Mouse (Mus musculus): Measurements from ENCODE around the gene Atxn1. TPM values are rescaled to one million over a fixed set of nuclear protein-coding genes. Genes with fewer than 3 reads are reported as not detected.

The Atxn1 gene
- total and polyA plus RNA-seq, 3 experiments: 7.5 to 30.1 (median 27.3) TPM

DNA sequence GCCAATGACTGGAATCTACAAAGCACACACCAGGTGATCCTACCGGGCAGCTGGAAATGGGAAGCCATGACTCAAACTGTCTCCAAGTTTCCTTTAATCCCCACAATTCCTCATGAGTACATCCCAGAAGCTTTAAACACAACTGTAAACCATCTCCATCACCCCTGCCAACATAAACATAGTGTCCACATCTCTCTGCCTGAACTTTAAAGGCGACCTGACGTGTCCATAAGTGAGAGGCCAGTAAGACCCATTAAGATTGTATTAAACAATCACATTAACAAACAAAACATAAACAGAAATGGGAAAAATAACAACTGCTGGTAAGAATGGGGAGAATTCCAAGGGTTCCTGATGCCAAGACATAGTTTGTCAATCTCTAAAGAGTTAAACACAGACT is 385.1 kb downstream of the Atxn1 start:
- H3K9ac ChIP-seq (ENCODE audit: low read depth, low read length): no peak overlapping the region
- H3K36me3 ChIP-seq (ENCODE audit: control insufficient read depth, insufficient read depth, low read length): no peaks in the 10 kb centered on the region
- no peaks in the 10 kb centered on the region for H3K27me3 ChIP-seq (ENCODE audit: control insufficient read depth, insufficient read depth, low read length)
- DNase-seq: no peak
- intact Hi-C loops (cut with DNase I): no loop called here
- no peak for TF ChIP-seq POLR2A (IDR thresholded peaks at IDR 0.05; ENCODE audit: insufficient read depth, low read depth, low read length)
- TF ChIP-seq EP300 (IDR thresholded peaks at IDR 0.05; ENCODE audit: insufficient read depth, low read depth, low read length): no peak
- WGBS: 74% methylated on average over 3 of the region's 3 CpGs
- H3K79me2 ChIP-seq (replicated peaks; ENCODE audit: control insufficient read depth, insufficient read depth, low read length): no peaks in the 10 kb centered on the region
- H3K4me1 ChIP-seq (ENCODE audit: control insufficient read depth, insufficient read depth, low read length): peaks cover 16% of the 10 kb centered on the region
- H3K27ac ChIP-seq: no peak overlapping the region
- H3K4me3 ChIP-seq: no peak overlapping the region

DNA sequence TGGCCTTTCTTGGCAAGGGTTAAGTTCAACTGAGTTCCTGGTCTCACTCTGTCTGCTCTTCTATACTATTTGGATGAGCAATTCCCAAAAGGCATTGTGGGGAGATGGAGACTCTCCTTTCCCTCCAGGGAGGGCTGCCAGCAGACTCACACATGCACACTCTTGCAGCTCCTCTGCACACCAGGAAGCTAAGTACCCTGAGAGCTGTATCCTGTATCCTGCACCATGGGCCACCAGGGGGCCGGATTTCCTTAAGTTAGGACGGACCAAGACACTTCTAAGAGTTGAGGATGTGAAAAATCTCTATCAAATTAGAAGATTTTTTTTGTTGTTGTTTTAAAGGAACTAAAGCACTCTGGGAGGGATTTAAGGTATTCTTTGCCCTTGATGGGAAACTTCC is 387.0 kb downstream of the Atxn1 start:
- intact Hi-C loops (cut with DNase I): loop anchor here (2.0 kb wide), 1 partner anchor 103 kb away; no protein-coding TSS in a partner anchor
- peaks cover 16% of the 10 kb centered on the region for H3K4me1 ChIP-seq (ENCODE audit: control insufficient read depth, insufficient read depth, low read length)
- H3K4me3 ChIP-seq: no peak overlapping the region
- no peaks in the 10 kb centered on the region for H3K27me3 ChIP-seq (ENCODE audit: control insufficient read depth, insufficient read depth, low read length)
- DNase-seq: peak in 1 of 2 experiments; percentile 41
- TF ChIP-seq POLR2A (IDR thresholded peaks at IDR 0.05; ENCODE audit: insufficient read depth, low read depth, low read length) (no peak), EP300 (IDR thresholded peaks at IDR 0.05; ENCODE audit: insufficient read depth, low read depth, low read length) (0 out of 2 replicates have a peak, but pooled peaks have one; percentile 30), CTCF (IDR thresholded peaks at IDR 0.05) (peak; percentile 71)
- no peak overlapping the region for H3K9ac ChIP-seq (ENCODE audit: low read depth, low read length)
- 24% methylated on average over 2 of the region's 2 CpGs for WGBS
- no peaks in the 10 kb centered on the region for H3K79me2 ChIP-seq (replicated peaks; ENCODE audit: control insufficient read depth, insufficient read depth, low read length)
- peak overlapping the region; percentile 16; the same call in 1 of the 2 replicates for H3K27ac ChIP-seq
- H3K36me3 ChIP-seq (ENCODE audit: control insufficient read depth, insufficient read depth, low read length): no peaks in the 10 kb centered on the region

DNA sequence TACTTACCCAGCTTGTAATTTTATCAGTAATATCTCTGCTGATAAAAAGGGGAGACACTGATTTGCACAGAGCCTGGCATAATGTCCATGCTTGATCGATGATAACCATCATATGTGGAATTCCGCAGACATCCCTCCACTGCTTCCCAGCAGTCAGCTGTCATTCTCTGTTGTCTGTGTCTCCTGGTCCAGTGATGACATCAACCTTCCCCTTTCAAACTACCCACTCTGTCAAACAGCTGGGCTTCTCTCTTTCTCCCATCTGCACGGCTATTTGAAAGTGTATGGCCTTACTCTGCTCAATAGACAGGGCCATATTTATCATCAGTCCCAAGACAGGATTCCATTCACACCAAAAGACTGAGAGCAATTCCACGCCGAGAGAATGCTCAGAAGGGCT is 387.4 kb downstream of the Atxn1 start:
- 35% methylated on average over 5 of the region's 5 CpGs for WGBS
- TF ChIP-seq POLR2A (IDR thresholded peaks at IDR 0.05; ENCODE audit: insufficient read depth, low read depth, low read length) (no peak), CTCF (IDR thresholded peaks at IDR 0.05) (no peak), EP300 (IDR thresholded peaks at IDR 0.05; ENCODE audit: insufficient read depth, low read depth, low read length) (no peak)
- DNase-seq: no peak
- peaks cover 16% of the 10 kb centered on the region for H3K4me1 ChIP-seq (ENCODE audit: control insufficient read depth, insufficient read depth, low read length)
- no peaks in the 10 kb centered on the region for H3K79me2 ChIP-seq (replicated peaks; ENCODE audit: control insufficient read depth, insufficient read depth, low read length)
- H3K27ac ChIP-seq: peak overlapping the region; percentile 16
- no peaks in the 10 kb centered on the region for H3K27me3 ChIP-seq (ENCODE audit: control insufficient read depth, insufficient read depth, low read length)
- H3K9ac ChIP-seq (ENCODE audit: low read depth, low read length): no peak overlapping the region
- H3K36me3 ChIP-seq (ENCODE audit: control insufficient read depth, insufficient read depth, low read length): no peaks in the 10 kb centered on the region
- no peak overlapping the region for H3K4me3 ChIP-seq
- intact Hi-C loops (cut with DNase I): loop anchor here (2.0 kb wide), 1 partner anchor 103 kb away; no protein-coding TSS in a partner anchor

DNA sequence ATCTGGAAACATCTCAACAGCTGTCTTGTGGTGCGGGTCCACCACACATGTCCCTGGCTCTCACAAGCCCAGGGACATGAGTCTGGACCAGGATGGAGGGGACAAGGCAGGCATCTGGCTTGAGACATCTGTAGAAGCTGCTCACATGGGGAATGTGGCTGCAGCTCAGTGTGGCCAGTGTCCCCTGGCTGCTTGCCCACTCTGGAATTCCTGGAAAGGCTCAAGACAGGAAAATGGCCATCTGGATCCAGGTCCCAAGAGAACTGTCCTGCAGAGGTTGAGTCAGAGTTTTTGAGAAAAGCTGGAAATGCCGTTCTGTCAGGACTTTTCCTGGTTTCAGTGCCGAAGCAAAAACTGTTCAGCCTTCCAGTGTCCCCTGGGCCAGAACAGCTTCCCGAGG is 388.6 kb downstream of the Atxn1 start:
- Histone ChIP-seq H3K36me3 (ENCODE audit: control insufficient read depth, insufficient read depth, low read length) (no peaks in the 10 kb centered on the region), H3K79me2 (replicated peaks; ENCODE audit: control insufficient read depth, insufficient read depth, low read length) (no peaks in the 10 kb centered on the region), H3K4me1 (ENCODE audit: control insufficient read depth, insufficient read depth, low read length) (peaks cover 16% of the 10 kb centered on the region), H3K4me3 (peak overlapping the region; percentile 32), H3K9ac (ENCODE audit: low read depth, low read length) (peak overlapping the region; percentile 14; the same call in 1 of the 2 replicates), H3K27me3 (ENCODE audit: control insufficient read depth, insufficient read depth, low read length) (no peaks in the 10 kb centered on the region), H3K27ac (peak overlapping the region; percentile 86)
- intact Hi-C loops (cut with DNase I): loop anchor here (2.0 kb wide), 1 partner anchor 105 kb away; no protein-coding TSS in a partner anchor
- WGBS: 16% methylated on average over 4 of the region's 4 CpGs
- TF ChIP-seq EP300 (IDR thresholded peaks at IDR 0.05; ENCODE audit: insufficient read depth, low read depth, low read length) (peak; percentile 94), CTCF (IDR thresholded peaks at IDR 0.05) (no peak), POLR2A (IDR thresholded peaks at IDR 0.05; ENCODE audit: insufficient read depth, low read depth, low read length) (0 out of 2 replicates have a peak, but pooled peaks have one; percentile 34)
- DNase-seq: peak; percentile 85 to 89

DNA sequence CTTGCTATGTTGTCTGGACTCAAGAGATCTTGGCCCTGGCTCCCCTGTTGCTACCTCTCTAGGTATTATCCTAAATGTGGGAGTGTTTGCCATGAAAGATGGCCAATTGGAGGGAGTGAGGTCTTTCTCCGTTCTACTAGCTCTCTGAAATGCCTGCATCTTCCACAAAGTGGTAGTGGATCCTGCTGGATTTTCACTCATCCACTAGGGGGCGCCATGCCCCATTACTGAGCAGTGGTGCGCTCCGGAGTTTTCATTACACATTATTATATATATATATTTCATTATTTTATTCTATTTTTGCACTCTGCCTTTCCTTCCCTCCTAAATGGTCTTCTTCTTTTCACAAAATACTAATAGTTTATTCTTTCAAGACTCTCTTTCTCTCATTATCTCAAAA is 392.0 kb downstream of the Atxn1 start:
- Histone ChIP-seq H3K36me3 (ENCODE audit: control insufficient read depth, insufficient read depth, low read length) (no peaks in the 10 kb centered on the region), H3K27ac (no peak overlapping the region), H3K4me1 (ENCODE audit: control insufficient read depth, insufficient read depth, low read length) (peaks cover 16% of the 10 kb centered on the region), H3K79me2 (replicated peaks; ENCODE audit: control insufficient read depth, insufficient read depth, low read length) (no peaks in the 10 kb centered on the region), H3K27me3 (ENCODE audit: control insufficient read depth, insufficient read depth, low read length) (no peaks in the 10 kb centered on the region), H3K4me3 (no peak overlapping the region), H3K9ac (ENCODE audit: low read depth, low read length) (no peak overlapping the region)
- DNase-seq: peak; percentile 45 to 74
- WGBS: 9% methylated on average over 4 of the region's 4 CpGs
- TF ChIP-seq POLR2A (IDR thresholded peaks at IDR 0.05; ENCODE audit: insufficient read depth, low read depth, low read length) (no peak), EP300 (IDR thresholded peaks at IDR 0.05; ENCODE audit: insufficient read depth, low read depth, low read length) (0 out of 2 replicates have a peak, but pooled peaks have one; percentile 24), CTCF (IDR thresholded peaks at IDR 0.05) (no peak; the same call in 1 of the 2 replicates)
- intact Hi-C loops (cut with DNase I): loop anchor here (2.0 to 5.0 kb wide), 3 partner anchors 64 to 590 kb away; partner anchors contain the start of gene Atxn1

DNA sequence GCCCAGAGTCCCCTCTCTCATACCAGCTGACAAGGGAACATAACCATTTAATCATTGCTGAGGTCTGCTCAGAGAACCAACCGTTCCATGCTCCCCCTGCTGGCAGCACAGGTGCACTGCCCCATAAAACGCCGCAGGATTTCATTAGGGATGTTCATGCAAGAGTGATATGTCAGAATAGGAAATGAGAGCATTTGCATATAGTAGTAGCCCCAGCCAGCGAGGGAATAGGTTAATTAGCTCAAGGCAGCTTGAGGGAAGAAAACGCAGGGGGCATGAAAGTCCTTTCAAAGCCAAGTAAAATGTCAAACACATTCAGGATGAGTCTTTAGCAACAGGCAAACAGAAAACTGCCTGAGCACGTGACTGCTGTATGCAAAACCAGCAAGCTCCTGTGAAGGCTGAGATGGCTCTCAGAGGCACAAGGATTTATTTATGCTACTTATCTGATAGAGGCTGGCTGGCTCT is 393.0 kb downstream of the Atxn1 start:
- Histone ChIP-seq H3K36me3 (ENCODE audit: control insufficient read depth, insufficient read depth, low read length) (no peaks in the 10 kb centered on the region), H3K4me3 (no peak overlapping the region), H3K79me2 (replicated peaks; ENCODE audit: control insufficient read depth, insufficient read depth, low read length) (no peaks in the 10 kb centered on the region), H3K27ac (no peak overlapping the region), H3K9ac (ENCODE audit: low read depth, low read length) (no peak overlapping the region), H3K27me3 (ENCODE audit: control insufficient read depth, insufficient read depth, low read length) (no peaks in the 10 kb centered on the region), H3K4me1 (ENCODE audit: control insufficient read depth, insufficient read depth, low read length) (peaks cover 9% of the 10 kb centered on the region)
- DNase-seq: peak; percentile 63 to 82
- intact Hi-C loops (cut with DNase I): loop anchor here (2.0 to 5.0 kb wide), 4 partner anchors 33 to 590 kb away; partner anchors contain the start of gene Atxn1
- no peak for TF ChIP-seq POLR2A (IDR thresholded peaks at IDR 0.05; ENCODE audit: insufficient read depth, low read depth, low read length)
- TF ChIP-seq CTCF (IDR thresholded peaks at IDR 0.05): no peak; the same call in 1 of the 2 replicates
- 0 out of 2 replicates have a peak, but pooled peaks have one; percentile 39 for TF ChIP-seq EP300 (IDR thresholded peaks at IDR 0.05; ENCODE audit: insufficient read depth, low read depth, low read length)
- WGBS: 5% methylated on average over 6 of the region's 6 CpGs

Data from heart, adult 2 months (tissue).